Mouse (Mus musculus) common myeloid progenitor, adult 5-6 weeks (primary cell): ENCODE measurements around the gene Gls2. TPM values are rescaled to one million over a fixed set of nuclear protein-coding genes. Genes with fewer than 3 reads are reported as not detected.
"Not testable (repeated sequence)": the region's sequence is repeated elsewhere in the genome, so short reads cannot be mapped to it uniquely, and the experiment has no call there.

ENCODE experiments used
- ATAC-seq: replicated peaks from 2 replicates; pipeline ENCODE4 v1.8.0; 2016; ENCODE audit warnings: low read depth, mild to moderate bottlenecking, moderate TSS enrichment, inconsistent platforms; ENCODE audit not compliant: poor library complexity, severe bottlenecking
- total RNA-seq: library from RNA; stranded (forward); fragments of 200-1000, 187-1606 nt; gene quantifications from 2 replicates; pipeline ENCODE4 v1.2.3, GENCODE M21; 2017

Gene Gls2
- 4.3 and 5.8 TPM in 2 replicates for total RNA-seq

GRCm38 (mm10) chr10:128194024-128194550, at the start of gene Gls2:
Gene Gls2 (plus strand): TSS chr10:128194457.
- ATAC-seq: peak; percentile 99

GRCm38 (mm10) chr10:128144961-128145360, 49.3 kb upstream of the Gls2 start:
- ATAC-seq: no peak

DNA sequence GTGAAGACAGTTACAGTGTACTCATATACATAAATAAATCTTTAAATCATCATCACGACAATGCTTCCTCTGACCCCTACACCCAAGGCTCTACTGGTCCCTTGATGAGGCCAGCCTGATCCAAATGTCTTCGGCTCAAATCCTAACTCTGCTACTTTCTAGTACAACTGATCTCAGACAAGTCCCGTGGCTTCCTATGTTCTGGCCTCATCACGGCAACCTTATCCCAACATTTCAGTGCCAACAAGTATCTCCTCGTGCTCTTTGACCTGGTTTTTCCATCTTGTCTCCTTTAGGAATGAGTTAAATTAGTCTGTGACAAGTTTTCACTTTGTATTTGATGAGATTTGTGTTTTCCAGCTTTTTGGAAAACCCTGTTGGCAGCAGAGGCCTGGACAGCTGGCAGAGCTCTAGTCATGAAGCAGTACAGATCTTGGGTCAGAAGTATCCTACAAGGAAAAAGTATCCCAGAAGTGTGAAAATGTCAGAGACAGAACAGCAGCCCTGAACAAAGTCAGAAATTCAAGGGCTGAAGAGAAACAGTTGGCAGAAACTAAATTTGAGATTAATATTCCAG, 45.4 kb upstream of the Gls2 start:
- ATAC-seq: no peak

GRCm38 (mm10) chr10:128149592-128149991, 44.7 kb upstream of the Gls2 start:
- peak; percentile 99 for ATAC-seq

- ATAC-seq: no peak
Measured at GRCm38 (mm10) chr10:128150941-128151340, 43.3 kb upstream of the Gls2 start.

DNA sequence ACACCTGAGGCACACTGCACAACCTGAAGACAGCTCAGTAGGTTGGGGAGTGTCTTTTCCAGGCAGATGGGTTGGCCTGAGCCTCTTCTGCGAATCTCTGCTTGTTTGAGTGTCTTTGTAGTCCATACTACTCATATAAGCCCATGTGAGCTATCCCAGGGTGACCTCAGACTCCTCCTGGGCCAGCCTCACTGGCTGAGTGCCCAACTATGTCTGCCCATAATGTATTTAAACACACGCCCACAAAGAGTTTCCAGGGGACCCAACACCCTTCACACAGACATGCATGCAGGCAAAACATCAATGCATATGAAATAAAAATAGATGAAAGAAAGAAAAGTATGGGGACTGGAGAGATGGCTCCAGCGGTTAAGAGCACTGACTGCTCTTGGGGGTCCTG, 40.3 kb upstream of the Gls2 start:
- ATAC-seq: no peak

DNA sequence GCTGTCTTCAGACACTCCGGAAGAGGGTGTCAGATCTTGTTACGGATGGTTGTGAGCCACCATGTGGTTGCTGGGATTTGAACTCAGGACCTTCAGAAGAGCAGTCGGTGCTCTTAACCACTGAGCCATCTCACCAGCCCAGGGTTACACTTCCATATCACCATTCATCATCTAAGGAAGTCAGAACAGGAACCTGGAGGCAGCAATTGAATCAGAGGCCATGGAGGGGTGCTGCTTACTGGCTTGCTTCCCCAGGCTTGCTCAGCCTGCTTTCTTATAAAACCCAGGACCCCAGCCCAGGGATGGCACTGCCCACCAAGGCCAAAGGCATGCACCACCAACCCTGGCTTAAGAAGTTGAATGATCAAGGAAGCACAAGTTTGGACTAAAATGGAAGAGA, 28.5 kb upstream of the Gls2 start:
- not testable (repeated sequence) for ATAC-seq

GRCm38 (mm10) chr10:128167091-128167490, 27.2 kb upstream of the Gls2 start:
- ATAC-seq: no peak

DNA sequence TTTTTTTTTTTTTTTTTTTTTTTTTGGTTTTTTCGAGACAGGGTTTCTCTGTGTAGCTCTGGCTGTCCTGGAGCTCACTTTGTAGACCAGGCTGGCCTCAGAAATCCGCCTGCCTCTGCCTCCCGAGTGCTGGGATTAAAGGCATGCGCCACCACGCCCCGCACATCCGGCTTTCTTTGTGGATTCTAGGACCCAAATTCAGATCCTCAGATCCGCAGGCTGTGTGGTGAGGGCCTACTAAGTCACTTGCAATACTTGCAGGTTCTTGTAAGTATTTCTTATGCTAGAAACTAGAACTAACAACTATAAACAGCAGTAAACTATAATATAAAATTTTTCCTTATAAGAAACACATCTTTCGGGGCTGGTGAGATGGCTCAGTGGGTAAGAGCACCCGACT, 22.9 kb upstream of the Gls2 start:
- ATAC-seq: not testable (repeated sequence)

DNA sequence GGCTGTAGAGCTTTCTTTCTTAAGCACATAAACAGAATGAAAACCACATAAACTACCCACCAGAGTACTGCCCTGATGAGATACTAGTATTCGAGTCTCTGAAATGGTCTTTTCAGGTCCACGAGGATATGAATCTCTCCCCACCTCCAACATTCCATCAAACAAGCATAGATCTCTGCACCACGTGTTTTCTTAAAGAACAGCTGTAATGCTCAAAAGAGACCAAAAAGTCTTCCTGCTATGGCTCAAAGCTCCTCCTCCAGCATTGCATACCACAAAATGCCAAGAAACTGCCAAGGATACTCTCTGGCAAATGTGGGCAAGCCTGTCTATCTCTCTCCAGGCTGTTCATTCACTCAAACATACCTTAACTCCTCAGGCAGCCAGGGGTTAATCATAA, 19.0 kb upstream of the Gls2 start:
- ATAC-seq: 0 out of 2 replicates have a peak, but pooled peaks have one; percentile 9

DNA sequence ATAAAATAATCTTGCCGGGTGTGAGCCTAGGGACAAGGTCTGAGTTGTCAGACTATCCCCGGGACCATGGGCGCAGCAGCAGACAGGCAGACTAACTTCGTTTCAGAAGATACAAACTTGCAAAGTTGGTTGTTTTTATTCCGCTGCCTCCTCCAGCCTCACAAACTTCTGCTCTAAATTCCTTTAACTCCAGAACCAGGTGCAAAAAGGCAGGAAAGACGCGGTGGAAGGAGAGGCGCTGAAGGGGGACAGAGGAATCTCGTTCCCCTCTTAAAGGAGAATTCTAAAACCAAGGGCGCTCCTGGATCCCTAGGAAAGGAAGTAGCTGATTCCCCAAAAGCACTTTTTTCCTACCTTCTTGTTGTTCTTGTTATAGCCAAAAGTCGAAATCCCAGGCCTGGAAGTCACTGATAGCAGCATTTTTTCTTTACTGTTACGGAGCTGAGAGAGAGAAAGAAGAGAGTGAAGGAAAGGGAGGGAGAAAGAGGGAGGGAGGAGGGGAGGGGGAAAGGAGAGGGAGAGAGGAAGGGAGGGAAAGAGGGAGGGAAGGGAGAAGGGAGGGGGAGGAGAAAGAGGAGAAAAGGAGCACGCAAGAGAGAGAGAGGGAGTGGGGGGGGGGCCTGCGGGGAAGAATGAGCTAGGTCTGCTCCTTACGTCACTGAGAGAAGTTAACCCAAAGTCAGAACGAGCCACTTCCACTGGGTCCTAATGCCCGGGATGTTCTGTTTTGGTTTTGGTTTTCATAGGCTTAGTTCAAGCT, 18.1 kb upstream of the Gls2 start:
- peak; percentile 96 for ATAC-seq

DNA sequence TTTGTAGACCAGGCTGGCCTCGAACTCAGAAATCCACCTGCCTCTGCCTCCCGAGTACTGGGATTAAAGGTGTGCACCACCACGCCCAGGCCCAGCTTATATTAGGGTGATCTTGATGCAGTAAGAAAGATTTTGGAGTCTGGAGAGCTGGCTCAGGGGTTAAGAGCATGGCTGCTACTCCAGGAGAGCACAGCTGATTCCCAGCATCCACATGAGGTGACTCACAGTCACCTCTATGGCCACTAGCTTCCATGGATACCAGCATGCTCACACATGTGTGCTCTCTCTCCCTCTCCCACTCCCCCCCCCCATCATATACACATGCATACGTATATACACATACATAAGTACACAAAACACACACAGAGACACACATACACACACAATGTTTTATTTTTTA, 16.9 kb upstream of the Gls2 start:
- ATAC-seq: no peak

- peak; percentile 23; the same call in 1 of the 2 replicates for ATAC-seq
Measured at GRCm38 (mm10) chr10:128179989-128180388, 14.3 kb upstream of the Gls2 start, which contains the start of gene Rbms2. Gene Rbms2 (minus strand): TSS chr10:128180297.

DNA sequence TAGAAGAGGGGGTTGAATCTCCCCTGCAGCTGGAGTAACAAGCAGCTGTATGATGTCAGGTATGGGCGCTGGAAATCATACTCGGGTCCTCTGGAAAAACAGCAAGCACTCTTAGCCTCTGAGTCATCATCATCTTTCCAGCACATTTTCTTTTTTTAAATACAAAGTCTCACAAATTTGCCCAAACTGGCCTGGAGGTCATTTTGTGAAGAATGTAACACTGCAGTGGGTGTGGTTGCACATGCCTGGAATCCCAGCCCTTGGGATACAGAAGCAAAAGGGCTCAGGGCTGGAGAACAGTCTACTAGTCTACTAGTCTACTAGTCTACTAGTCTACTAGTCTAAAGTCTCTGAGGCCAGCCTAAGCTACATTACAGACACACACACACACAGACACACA, 10.0 kb upstream of the Gls2 start:
- ATAC-seq: no peak

GRCm38 (mm10) chr10:128185277-128185940, 8.8 kb upstream of the Gls2 start:
- no peak for ATAC-seq

GRCm38 (mm10) chr10:128185959-128186358, 8.3 kb upstream of the Gls2 start:
- ATAC-seq: peak; percentile 90

DNA sequence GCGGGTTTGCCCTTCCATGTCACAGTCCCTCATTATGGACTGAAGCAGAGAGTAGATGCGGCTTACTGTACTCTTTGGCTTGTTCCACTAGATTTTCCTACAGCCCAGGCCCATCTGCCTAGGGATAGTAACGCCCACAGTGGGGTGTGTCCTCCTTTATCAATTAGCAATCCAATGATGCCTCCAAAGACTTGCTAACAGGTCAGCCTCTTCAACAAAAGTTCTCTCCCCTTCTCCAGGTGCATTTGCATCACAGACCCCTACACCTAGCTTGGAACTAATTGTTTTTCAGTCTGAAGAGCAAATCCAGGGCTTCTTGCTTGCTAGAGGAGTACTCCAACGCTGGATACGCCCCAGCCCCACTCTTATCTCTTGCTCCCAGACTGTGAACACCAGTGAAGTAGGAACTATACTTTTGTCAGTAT, 7.1 kb upstream of the Gls2 start:
- ATAC-seq: no peak; the same call in 1 of the 2 replicates

- ATAC-seq: peak; percentile 70
Measured at GRCm38 (mm10) chr10:128188242-128188877, 5.9 kb upstream of the Gls2 start.

- ATAC-seq: no peak
Measured at GRCm38 (mm10) chr10:128191472-128191871, 2.8 kb upstream of the Gls2 start.

DNA sequence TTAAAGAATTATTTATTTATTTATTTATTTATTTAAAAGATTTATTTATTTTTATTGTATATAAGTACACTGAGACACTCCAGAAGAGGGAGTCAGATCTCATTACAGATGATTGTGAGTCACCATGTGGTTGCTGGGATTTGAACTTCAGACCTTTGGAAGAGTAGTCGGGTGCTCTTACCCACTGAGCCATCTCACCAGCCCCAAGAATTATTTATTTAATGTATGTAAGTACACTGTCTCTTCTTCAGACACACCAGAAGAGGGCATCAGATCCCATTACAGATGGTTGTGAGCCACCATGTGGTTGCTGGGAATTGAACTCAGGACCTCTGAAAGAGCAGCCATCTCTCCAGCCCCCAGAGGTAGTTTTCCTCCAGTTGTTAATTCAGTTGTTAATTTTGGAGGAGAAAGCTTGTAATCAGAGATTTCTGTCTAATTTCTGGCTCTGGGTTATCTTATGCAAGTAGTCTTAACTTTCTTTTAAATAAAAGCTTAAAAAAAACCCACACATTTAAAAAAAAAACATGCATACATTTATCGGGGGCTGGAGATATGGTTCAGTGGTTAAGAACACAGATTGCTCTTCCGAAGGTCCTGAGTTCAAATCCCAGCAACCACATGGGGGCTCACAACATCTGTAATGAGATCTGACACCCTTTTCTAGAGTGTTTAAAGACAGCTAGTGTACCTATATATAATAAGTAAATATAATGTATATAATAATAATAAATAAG, 2.1 kb upstream of the Gls2 start:
- ATAC-seq: not testable (repeated sequence)
